Mouse (Mus musculus): ENCODE measurements around the gene Serpina12. TPM values are rescaled to one million over a fixed set of nuclear protein-coding genes. Genes with fewer than 3 reads are reported as not detected.

The Serpina12 gene
- polyA plus RNA-seq, 1 experiment, result not detected

- no peak for TF ChIP-seq GATA1 (IDR thresholded peaks at IDR 0.05; ENCODE audit: low read length)
- Histone ChIP-seq H3K9me3 (ENCODE audit: control insufficient read depth, low read length) (peaks cover 7% of the 10 kb centered on the region), H3K36me3 (ENCODE audit: control insufficient read depth) (no peaks in the 10 kb centered on the region), H3K4me1 (ENCODE audit: control insufficient read depth) (no peaks in the 10 kb centered on the region), H3K27me3 (ENCODE audit: control insufficient read depth) (no peaks in the 10 kb centered on the region), H3K4me3 (replicated peaks) (no peak overlapping the region)
Measured at GRCm38 (mm10) chr12:103995292-103996072, 48.8 kb downstream of the Serpina12 start.

DNA sequence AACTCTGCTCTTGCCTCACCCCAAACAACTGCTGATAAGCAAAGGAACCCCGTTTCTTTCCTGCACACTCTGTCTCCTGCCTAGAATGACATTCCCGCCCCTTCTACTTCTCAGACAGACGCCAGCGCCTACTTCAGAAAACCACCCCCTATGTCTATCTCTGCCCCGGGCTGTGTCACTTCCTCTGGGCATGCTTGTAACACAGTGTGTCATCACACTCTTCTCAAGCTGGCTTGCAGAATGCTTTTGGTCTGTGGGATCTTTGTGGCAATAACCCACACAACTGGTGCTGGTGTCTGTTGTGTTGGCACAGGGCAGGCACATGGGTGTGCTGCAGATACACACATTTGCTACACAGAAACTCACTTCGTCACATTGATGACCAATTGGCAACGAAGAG is 51.3 kb downstream of the Serpina12 start:
- Histone ChIP-seq H3K4me1 (ENCODE audit: control insufficient read depth) (no peaks in the 10 kb centered on the region), H3K27me3 (ENCODE audit: control insufficient read depth) (no peaks in the 10 kb centered on the region), H3K4me3 (replicated peaks) (no peak overlapping the region), H3K9me3 (ENCODE audit: control insufficient read depth, low read length) (no peaks in the 10 kb centered on the region), H3K36me3 (ENCODE audit: control insufficient read depth) (no peaks in the 10 kb centered on the region)
- TF ChIP-seq GATA1 (IDR thresholded peaks at IDR 0.05; ENCODE audit: low read length) (no peak), TAL1 (IDR thresholded peaks at IDR 0.05; ENCODE audit: low read length) (no peak)

DNA sequence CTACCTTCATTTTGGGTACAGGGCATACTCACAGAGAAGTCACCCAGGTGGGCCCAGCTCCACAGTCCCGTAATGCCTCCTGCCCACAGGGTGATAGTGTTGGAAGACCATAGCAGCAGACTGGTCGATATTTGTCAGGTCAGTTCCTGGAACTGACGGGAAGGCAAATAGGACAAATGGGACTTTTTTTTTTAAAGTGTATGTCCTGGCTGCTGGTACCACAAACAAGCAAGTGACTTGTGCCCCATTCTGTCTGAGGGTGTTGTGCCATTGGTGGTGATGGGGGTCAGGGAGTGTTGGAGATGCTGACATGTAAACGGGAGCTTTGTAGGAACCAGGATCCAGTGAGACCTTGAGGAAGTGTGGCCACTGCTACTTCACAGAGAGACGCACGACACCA is 54.4 kb downstream of the Serpina12 start, which contains the start of gene Serpina11:
Gene Serpina11, minus strand, starts transcription at position 101 of the 400 bp plus-strand sequence.
- Histone ChIP-seq H3K27me3 (ENCODE audit: control insufficient read depth) (no peaks in the 10 kb centered on the region), H3K4me1 (ENCODE audit: control insufficient read depth) (no peaks in the 10 kb centered on the region), H3K9me3 (ENCODE audit: control insufficient read depth, low read length) (peaks cover 2% of the 10 kb centered on the region), H3K4me3 (replicated peaks) (no peak within 1 kb of the TSS), H3K36me3 (ENCODE audit: control insufficient read depth) (no peaks in the 10 kb centered on the region)
- TF ChIP-seq GATA1 (IDR thresholded peaks at IDR 0.05; ENCODE audit: low read length), result no peak
- no peak for TF ChIP-seq TAL1 (IDR thresholded peaks at IDR 0.05; ENCODE audit: low read length)

DNA sequence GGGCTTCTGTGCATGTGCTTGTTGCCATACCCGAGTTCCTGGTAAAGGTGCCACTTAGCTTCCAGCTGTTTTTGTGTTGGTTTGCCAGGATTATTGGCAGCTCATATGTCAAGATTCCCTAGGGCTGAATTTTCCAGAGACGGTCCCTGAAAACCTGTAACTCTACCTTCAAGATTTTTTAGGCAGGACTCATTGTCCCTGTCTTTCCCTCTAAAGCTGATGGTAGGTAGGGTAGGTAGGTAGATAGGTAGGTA is 54.8 kb downstream of the Serpina12 start:
- Histone ChIP-seq H3K4me3 (replicated peaks) (no peak overlapping the region), H3K36me3 (ENCODE audit: control insufficient read depth) (peaks cover under 1% of the 10 kb centered on the region; the same call in 1 of the 2 replicates), H3K9me3 (ENCODE audit: control insufficient read depth, low read length) (peaks cover 6% of the 10 kb centered on the region), H3K27me3 (ENCODE audit: control insufficient read depth) (no peaks in the 10 kb centered on the region), H3K4me1 (ENCODE audit: control insufficient read depth) (no peaks in the 10 kb centered on the region)
- TF ChIP-seq TAL1 (IDR thresholded peaks at IDR 0.05; ENCODE audit: low read length) (no peak), GATA1 (IDR thresholded peaks at IDR 0.05; ENCODE audit: low read length) (no peak)

DNA sequence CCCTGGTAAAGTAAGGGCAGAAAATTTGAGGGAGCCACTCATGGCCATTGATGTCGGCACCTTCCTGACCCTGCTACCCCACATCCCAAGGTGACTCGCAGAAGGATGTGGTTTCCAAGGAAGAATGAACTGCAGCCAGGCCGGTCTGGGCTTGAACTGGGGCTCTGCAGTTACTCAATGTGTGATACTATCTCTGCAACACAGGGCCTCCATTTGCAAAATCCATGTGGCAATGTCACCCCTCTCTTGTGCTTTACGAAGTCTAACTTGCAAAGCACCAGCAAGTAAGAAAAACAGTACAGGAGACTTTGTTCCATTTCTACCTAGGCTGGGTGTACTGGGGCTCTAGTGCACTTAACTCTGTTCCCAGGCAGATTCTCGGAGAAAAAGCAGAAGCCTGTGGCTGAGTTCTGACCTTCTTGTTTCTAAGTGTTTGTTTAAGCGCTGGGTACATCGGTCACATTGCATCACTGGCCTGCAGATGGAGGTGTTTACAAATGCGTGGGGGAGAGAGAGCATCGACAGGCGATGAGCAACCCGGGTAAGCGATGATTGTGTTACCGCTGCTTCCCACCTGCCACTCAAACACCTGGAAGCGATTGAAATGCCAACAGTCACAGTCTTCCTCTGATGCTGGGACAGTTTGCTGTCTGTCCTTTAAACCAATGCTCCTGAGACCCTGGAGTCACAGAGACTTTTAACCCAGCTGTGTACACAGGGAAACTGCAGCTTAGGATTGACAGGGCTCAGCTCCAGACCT is 55.3 kb downstream of the Serpina12 start:
- Histone ChIP-seq H3K27me3 (ENCODE audit: control insufficient read depth) (no peaks in the 10 kb centered on the region), H3K4me1 (ENCODE audit: control insufficient read depth) (no peaks in the 10 kb centered on the region), H3K9me3 (ENCODE audit: control insufficient read depth, low read length) (peaks cover 8% of the 10 kb centered on the region), H3K36me3 (ENCODE audit: control insufficient read depth) (peaks cover 2% of the 10 kb centered on the region; the same call in 1 of the 2 replicates), H3K4me3 (replicated peaks) (no peak overlapping the region)
- TF ChIP-seq GATA1 (IDR thresholded peaks at IDR 0.05; ENCODE audit: low read length) (no peak), TAL1 (IDR thresholded peaks at IDR 0.05; ENCODE audit: low read length) (no peak)

DNA sequence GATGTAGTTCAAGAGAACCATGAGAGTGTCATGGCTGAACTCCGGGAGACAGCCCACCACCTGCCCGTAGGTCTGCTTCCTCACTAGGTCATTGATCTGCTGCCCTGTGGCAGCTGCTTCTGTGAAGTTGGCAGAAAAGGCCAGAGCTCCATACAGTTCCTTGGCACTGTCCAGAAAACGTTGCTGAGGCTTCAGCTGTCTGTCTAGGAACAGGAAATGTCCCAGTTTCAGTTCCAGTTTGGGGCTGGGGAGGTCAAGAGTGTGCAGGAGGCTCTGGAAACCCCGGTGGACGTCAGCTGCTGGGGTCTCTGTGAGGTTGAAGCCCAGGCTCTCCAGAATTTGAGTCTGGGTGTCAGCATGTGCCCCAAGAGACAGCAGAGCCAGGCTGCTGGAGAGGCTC is 58.4 kb downstream of the Serpina12 start:
- Histone ChIP-seq H3K9me3 (ENCODE audit: control insufficient read depth, low read length) (peaks cover 11% of the 10 kb centered on the region), H3K27me3 (ENCODE audit: control insufficient read depth) (no peaks in the 10 kb centered on the region), H3K4me3 (replicated peaks) (no peak overlapping the region), H3K36me3 (ENCODE audit: control insufficient read depth) (peaks cover 2% of the 10 kb centered on the region; the same call in 1 of the 2 replicates), H3K4me1 (ENCODE audit: control insufficient read depth) (no peaks in the 10 kb centered on the region)
- no peak for TF ChIP-seq GATA1 (IDR thresholded peaks at IDR 0.05; ENCODE audit: low read length)
- no peak for TF ChIP-seq TAL1 (IDR thresholded peaks at IDR 0.05; ENCODE audit: low read length)

GRCm38 (mm10) chr12:103984935-103985334 is 59.3 kb downstream of the Serpina12 start:
- H3K36me3 ChIP-seq (ENCODE audit: control insufficient read depth), result peaks cover 2% of the 10 kb centered on the region; the same call in 1 of the 2 replicates
- H3K4me3 ChIP-seq (replicated peaks), result no peak overlapping the region
- no peaks in the 10 kb centered on the region for H3K27me3 ChIP-seq (ENCODE audit: control insufficient read depth)
- peaks cover 15% of the 10 kb centered on the region for H3K9me3 ChIP-seq (ENCODE audit: control insufficient read depth, low read length)
- TF ChIP-seq TAL1 (IDR thresholded peaks at IDR 0.05; ENCODE audit: low read length) (no peak), GATA1 (IDR thresholded peaks at IDR 0.05; ENCODE audit: low read length) (no peak)
- H3K4me1 ChIP-seq (ENCODE audit: control insufficient read depth), result no peaks in the 10 kb centered on the region

GRCm38 (mm10) chr12:103981646-103982360 is 62.4 kb downstream of the Serpina12 start:
- Histone ChIP-seq H3K4me3 (replicated peaks) (no peak overlapping the region), H3K36me3 (ENCODE audit: control insufficient read depth) (peaks cover 2% of the 10 kb centered on the region; the same call in 1 of the 2 replicates), H3K4me1 (ENCODE audit: control insufficient read depth) (no peaks in the 10 kb centered on the region), H3K27me3 (ENCODE audit: control insufficient read depth) (no peaks in the 10 kb centered on the region), H3K9me3 (ENCODE audit: control insufficient read depth, low read length) (peaks cover 35% of the 10 kb centered on the region)
- no peak for TF ChIP-seq GATA1 (IDR thresholded peaks at IDR 0.05; ENCODE audit: low read length)
- no peak for TF ChIP-seq TAL1 (IDR thresholded peaks at IDR 0.05; ENCODE audit: low read length)

Other genes with a start within 250 kb of the Serpina12 start
- gene Serpina1b, start 214.1 kb downstream of the Serpina12 start, polyA plus RNA-seq (2012), result not detected in 2 replicates
- gene Serpina1a, start 180.9 kb downstream of the Serpina12 start, polyA plus RNA-seq (2012), result 0.14 and 0.21 TPM in 2 replicates
- not detected in 2 replicates for gene Serpina1c, start 139.6 kb downstream of the Serpina12 start, polyA plus RNA-seq (2012)
- gene Serpina1e, start 85.5 kb downstream of the Serpina12 start, polyA plus RNA-seq (2012), result not detected in 2 replicates
- not detected in 2 replicates for gene Serpina11, start 54.5 kb downstream of the Serpina12 start, polyA plus RNA-seq (2012)
- gene Serpina9, start 30.7 kb downstream of the Serpina12 start, polyA plus RNA-seq (2012), result not detected in 2 replicates
- gene Serpina5, start 56.7 kb upstream of the Serpina12 start, polyA plus RNA-seq (2012), result not detected in 2 replicates
- gene Serpina3a, start 68.3 kb upstream of the Serpina12 start, polyA plus RNA-seq (2012), result not detected in 2 replicates
- gene Serpina3b, start 83.6 kb upstream of the Serpina12 start, polyA plus RNA-seq (2012), result not detected in 2 replicates
- gene Serpina3c, start 109.4 kb upstream of the Serpina12 start, polyA plus RNA-seq (2012), result not detected in 2 replicates
- gene Serpina3f, start 170.1 kb upstream of the Serpina12 start, polyA plus RNA-seq (2012), result not detected in 2 replicates
- 0.04 TPM in 1 of 2 replicates, not detected in the other for gene Serpina3g, start 191.8 kb upstream of the Serpina12 start, polyA plus RNA-seq (2012)
- not detected in 2 replicates for gene Serpina3i, start 218.7 kb upstream of the Serpina12 start, polyA plus RNA-seq (2012)

Measured in erythroblast, embryonic 14.5 days (primary cell).